Mouse (Mus musculus): ENCODE data around the gene Klhl26.
A peak's percentile ranks its signal among the peaks of the same experiment; 100 is the strongest.

Gene Klhl26

DNA sequence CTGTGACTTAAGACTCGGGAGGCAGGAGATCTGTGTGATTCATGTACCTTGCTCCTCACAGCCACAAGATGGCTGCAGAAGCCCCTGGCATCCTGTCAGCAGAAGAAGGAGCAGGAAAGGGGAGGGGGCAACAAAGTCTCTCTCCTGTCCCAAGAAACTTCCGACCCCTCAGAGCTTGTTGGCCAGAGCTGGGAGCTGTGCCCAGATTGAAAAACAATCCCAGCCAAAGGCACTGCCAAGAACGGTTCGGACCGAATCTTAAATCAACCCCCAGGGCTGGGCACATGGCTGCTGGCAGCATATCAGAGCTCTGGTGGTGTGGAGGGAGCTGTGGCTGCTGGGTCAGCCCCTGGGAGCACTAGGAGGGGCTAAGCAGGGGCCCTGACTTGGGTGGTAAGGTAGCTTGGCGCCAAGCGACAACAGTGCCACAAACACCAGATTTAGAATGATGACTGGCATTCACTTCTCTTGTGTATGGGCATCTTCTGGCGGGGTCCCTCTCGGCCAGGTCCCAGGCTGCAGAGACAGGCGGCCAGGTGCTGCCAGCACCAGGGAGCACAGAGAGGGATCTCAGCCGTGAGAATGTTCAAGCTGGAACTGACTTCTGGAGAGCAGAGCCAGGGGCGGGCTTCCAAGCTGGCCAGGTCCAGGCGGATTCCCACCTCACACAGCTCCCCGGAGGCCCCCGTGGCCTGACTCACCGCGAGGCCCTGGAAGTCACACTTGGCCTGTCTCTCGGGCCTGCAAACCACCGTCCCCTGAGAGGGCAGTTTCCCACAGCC is 28.9 kb downstream of the Klhl26 start:
- DNase-seq (ENCODE audit: low read depth), result no peak

- no peak for DNase-seq (ENCODE audit: low read depth)
Observed at GRCm38 (mm10) chr8:70445988-70446387, 30.8 kb downstream of the Klhl26 start.

DNA sequence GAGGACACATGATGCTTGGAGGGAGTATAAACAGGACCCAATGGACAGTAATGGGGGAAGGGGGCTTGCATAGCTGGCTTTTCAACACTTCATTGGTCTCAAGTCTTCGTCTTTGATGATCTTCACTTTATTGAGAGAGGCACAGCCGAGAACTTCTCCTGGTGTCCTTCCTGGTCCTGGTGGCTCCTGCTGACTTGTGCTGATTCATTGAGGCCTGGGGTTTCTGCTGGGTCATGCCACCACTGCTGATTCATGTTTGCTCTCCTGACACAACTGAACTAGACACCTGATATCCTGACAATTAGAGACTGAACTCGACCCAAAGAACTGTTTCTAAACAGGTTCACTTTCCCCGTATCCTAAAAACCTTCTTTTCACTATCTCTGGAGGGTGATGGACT is 33.4 kb downstream of the Klhl26 start:
- DNase-seq (ENCODE audit: low read depth), result peak; percentile 67

DNA sequence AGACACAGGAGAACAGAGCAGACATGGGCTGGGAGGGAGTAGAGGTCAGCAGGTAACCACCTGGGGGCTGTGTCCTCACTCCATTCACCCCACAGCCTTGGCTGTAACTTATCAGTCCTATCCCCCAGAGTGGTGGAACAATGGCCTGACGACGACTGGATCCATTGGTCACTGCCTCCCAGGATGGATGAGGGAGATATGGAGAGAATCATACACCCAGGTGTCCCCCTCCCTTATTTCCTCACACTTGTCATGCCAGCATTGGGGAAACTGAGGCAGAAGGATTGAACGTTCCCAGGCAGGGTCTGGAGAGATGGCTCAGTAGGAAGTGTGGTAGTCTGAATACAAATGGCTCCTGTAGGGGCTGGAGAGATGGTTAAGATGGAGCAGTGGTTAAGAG is 35.2 kb downstream of the Klhl26 start:
- no peak for DNase-seq (ENCODE audit: low read depth)

DNA sequence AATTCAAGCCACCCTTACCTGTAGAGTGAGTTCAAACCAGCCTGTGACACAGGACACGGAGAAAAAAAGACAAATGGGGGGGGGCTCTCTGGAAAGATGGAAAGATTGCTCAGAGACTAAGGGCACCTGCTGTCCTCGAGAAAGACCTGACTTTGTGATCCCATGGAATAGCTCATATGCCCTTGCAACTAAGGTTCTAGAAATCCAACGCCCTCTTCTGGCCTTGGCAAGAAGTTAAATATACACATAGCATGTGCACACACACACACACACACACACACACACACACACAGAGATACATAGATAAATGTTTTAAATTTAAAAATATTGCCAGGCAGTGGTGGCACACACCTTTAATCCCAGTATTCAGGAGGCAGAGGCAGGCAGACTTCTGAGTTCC is 36.5 kb downstream of the Klhl26 start:
- peak; percentile 60 for DNase-seq (ENCODE audit: low read depth)

GRCm38 (mm10) chr8:70439848-70440179 is 37.0 kb downstream of the Klhl26 start:
- DNase-seq (ENCODE audit: low read depth), result no peak

- peak; percentile 95 for DNase-seq (ENCODE audit: low read depth)
Observed at GRCm38 (mm10) chr8:70439055-70439847, 37.5 kb downstream of the Klhl26 start, which contains the start of gene Crtc1. Gene Crtc1, minus strand, starts transcription at chr8:70439579.

DNA sequence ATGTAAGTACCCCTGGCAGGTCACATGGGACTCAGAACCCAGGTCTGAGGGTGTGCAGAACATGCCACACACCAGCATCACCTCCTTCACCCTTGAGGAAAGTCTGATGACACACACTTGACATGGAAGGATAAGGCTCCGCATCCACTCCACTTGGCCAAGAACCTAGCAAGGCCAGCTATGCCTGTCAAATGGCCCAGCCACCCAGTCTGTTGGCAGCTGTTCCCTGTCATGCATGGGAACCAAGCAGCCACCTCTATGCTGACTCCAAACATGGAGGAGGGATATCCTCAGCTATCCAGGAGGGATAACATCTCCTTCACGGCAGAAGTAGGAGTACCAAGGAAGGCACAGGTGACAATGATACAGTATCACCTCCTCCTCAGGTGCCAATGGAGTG is 38.3 kb downstream of the Klhl26 start:
- DNase-seq (ENCODE audit: low read depth), result no peak

DNA sequence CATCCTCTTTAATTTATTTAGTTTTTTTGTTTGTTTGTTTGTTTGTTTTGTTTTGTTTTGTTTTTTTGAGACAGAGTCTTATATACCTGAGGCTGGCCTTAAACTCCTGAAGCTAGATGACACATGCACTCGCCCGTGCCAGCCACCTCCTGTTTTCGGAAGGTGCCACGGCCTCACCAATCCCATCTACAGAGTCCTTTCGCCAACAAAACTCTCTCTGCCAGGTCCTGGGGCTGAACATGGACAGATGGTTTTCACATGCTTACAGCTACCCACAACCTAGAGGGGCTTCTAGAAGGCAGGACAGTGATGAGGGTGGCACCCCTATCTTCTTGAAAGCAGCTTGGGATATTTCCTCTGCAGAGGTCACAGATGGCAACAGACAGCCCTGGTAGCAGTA is 41.6 kb downstream of the Klhl26 start:
- DNase-seq (ENCODE audit: low read depth), result no peak

DNA sequence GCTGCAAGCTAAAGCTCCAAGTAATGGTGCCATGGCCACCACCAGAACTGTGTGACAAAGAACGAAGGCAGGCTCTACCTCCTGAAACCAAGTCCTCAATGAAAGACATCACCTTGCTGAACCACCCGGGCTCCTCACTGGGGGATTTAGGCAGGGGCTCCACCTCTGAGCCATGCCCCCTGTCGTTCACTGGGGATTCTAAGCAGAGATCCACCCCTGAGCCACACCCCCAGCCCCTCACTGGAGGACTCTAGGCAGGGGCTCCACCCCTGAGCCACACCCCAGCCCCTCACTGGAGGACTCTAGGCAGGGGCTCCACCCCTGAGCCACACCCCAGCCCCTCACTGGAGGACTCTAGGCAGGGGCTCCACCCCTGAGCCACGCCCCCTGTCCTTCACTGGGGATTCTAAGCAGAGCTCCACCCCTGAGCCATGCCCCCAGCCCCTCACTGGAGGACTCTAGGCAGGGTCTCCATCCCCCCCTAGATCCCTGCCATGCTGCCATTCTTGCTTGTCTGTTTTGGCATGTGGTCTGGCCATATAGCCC is 43.7 kb downstream of the Klhl26 start:
- no peak for DNase-seq (ENCODE audit: low read depth)

DNA sequence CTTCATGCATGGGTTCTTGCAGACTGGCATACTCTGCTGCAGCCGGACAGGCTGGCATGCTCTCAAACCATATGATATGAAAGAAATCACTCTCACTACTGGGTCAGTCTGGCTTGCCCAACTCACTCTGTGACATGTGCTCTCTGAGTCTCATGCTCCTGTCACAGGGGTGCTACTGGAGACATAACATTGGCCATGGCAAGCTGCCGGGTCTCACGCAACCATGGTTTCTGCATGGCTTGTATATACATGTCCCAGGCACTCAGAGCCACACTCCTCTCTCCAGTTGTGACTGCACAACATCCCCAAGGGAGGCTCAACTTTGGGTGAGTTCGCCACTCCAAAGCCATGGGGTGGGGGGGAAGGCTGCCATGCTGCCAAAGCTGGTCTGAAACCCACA is 45.6 kb downstream of the Klhl26 start:
- no peak for DNase-seq (ENCODE audit: low read depth)

DNA sequence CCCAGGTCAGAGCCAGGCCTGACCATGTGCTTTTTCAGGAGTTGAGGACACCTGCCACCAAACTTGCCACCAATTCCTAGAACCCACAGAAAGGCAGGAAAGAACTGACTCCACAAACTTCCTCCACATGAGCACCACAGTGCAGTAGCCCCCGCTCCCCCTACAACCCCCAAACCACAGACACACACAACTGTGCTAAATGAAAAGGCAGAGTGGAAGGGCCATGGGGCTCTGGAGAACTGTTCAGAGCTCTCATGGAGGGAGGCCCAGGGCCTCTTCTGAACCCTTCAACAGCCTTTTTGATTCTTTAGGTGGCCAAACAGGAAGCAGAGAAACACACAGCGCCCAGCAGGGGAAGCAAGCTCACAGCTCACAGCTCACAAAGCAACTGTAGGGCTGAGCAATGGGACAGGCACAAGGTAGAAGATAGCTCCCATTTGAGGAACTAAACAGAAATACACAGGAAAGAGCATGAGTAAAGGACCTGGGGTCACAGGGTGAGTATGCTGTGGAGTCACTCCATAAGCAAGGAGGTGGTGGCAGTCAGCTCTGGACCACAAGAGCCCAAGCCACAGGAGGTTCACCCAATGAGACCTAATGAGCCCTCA is 50.4 kb downstream of the Klhl26 start:
- peak; percentile 90 for DNase-seq (ENCODE audit: low read depth)

GRCm38 (mm10) chr8:70422722-70423121 is 54.0 kb downstream of the Klhl26 start:
- no peak for DNase-seq (ENCODE audit: low read depth)

- DNase-seq (ENCODE audit: low read depth), result peak; percentile 57
Observed at GRCm38 (mm10) chr8:70421349-70422104, 55.2 kb downstream of the Klhl26 start.

- DNase-seq (ENCODE audit: low read depth), result peak; percentile 53
Observed at GRCm38 (mm10) chr8:70419879-70420643, 56.7 kb downstream of the Klhl26 start.

DNA sequence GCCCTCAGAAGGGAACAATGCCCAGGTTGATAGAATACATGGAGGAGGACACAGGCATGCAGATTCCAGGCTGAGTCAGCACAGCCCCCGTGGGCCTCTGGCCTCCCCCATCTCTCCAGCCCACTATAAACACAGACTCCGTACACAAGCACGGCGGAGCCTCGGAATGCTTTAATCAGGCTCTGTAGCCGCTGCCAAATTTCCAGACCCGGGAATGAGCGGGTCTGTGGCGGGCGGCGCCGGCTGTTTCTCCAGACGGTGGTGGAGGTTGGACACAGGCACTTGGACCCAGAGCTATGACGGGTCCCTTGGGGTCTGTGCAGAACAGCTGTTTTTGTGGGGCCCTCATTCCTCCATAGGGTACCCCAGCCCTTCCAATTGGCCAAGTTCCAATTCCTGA is 57.8 kb downstream of the Klhl26 start:
- DNase-seq (ENCODE audit: low read depth), result no peak

- DNase-seq (ENCODE audit: low read depth), result no peak
Observed at GRCm38 (mm10) chr8:70417914-70418313, 58.9 kb downstream of the Klhl26 start.

GRCm38 (mm10) chr8:70416941-70417340 is 59.8 kb downstream of the Klhl26 start:
- no peak for DNase-seq (ENCODE audit: low read depth)

DNA sequence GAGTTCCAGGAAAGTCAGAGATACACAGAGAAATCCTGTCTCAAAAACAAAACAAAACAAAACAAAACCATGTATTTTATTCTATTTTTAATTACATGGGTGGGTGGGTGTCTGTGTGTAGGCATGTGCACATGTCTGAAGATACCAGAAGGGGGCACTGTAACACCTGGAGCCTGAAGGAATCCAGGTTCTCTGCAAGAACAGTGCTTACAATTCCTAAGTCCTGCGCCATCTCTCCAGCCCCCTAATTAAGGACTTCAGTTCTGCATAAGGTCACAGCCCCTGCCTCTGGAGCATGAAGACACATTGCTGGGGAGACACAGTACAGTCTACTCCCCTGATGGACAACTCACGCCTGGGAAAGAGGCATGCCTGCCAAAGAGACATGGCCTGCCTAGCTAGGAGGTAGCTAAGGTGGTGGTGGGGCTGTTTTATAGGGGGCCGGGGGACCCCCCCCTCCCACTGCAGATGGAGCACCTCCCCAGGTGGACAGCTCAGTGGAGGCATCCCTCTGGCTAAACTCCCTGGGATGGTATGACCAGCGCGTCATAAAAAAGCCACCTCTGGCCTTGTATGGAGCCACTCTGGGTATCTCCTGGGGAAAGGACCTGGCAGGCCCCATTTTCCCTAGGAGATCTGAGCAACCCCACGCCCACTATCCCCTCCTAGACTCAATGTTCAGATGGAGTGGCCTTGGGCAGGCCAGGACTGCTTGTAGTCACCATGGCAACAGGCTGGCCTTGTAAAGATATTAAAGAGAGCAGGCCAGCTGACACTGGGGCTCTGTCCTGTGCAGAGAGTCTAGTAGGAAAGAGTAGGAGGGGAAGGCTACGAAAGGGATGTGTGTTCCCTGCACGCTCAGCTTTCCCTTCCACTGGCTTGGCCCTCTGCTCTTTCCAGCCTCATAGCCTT is 61.0 kb downstream of the Klhl26 start:
- peak; percentile 78 for DNase-seq (ENCODE audit: low read depth)

DNA sequence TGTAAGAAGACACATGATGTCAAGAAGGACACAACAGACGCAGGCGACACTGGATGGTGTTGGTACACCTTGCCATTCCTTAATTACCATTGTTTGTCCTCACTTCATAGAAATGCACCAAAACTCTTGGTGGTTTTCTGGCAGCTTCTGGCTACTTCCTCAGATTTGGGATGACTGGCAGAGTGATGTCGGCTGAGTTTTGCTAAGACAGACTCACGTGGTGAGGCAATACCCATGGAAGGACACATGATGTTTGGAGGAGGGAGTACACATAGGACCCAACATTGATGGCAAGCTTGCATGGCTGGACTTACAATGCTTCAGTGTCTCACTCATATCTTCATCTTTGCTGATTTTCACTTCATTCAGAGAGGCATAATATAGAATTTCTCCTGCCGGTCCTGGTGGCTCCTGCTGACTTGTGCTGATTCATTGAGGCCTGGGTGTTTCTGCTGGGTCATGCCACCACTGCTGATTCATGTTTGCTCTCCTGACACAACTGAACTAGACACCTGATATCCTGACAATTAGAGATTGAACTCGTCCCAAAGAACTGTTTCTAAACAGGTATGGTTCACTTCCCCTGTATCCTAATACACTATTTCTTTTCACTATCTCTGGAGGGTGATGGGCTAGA is 62.3 kb downstream of the Klhl26 start:
- peak; percentile 65 for DNase-seq (ENCODE audit: low read depth)

Data from 416B (cell line).